Comparison of ENCODE assay signal across 23 mouse cellular contexts in genomic region chr11:20646142-20646541, GRCm38 (mm10).
DNase-seq lines count a peak whose midpoint lies in the region; ATAC-seq and TF ChIP-seq lines count a peak whose summit lies in the region.
"Had no signal": no experiment of that assay in that cellular context is flagged by ENCODE, and none has a peak within 500 bp of the region (broad histone marks: within the 10 kb centered on the region; RNA-seq: fewer than 3 reads in every experiment).

No protein-coding gene starts in this region.

- no peak for TF ChIP-seq EP300 in stomach, postnatal 0 days (optimal IDR thresholded peaks at IDR 0.05)

- H3K4me3 ChIP-seq in heart, embryonic 12.5 days: no peak overlapping the region
- no peak overlapping the region for H3K4me3 ChIP-seq in lung, embryonic 15.5 days
- peak overlapping the region; percentile 70 for H3K4me3 ChIP-seq in testis, adult 2 months (ENCODE audit: control insufficient read depth, low read depth, low read length)
- no peak overlapping the region for H3K4me3 ChIP-seq in stomach, postnatal 0 days (ENCODE audit: low read depth, low read length)
- H3K4me3 ChIP-seq: heart, adult 2 months; myocyte; neural tube, embryonic 15.5 days had no signal

- no peak for TF ChIP-seq CTCF in testis, adult 2 months (IDR thresholded peaks at IDR 0.05; ENCODE audit: control insufficient read depth, insufficient read depth, insufficient replicate concordance, low read depth, low read length)
- TF ChIP-seq CTCF in stomach, postnatal 0 days (IDR thresholded peaks at IDR 0.05; ENCODE audit: low read depth): no peak

- H3K4me2 ChIP-seq in heart, embryonic 12.5 days: no peak overlapping the region
- no peak overlapping the region for H3K4me2 ChIP-seq in lung, embryonic 15.5 days
- H3K4me2 ChIP-seq in stomach, postnatal 0 days (replicated peaks; ENCODE audit: low read depth): no peak overlapping the region
- H3K4me2 ChIP-seq: neural tube, embryonic 15.5 days had no signal

- no peaks in the 10 kb centered on the region for H3K27me3 ChIP-seq in heart, embryonic 12.5 days (replicated peaks)
- no peaks in the 10 kb centered on the region for H3K27me3 ChIP-seq in lung, embryonic 15.5 days
- no peaks in the 10 kb centered on the region for H3K27me3 ChIP-seq in testis, adult 2 months (ENCODE audit: control insufficient read depth, insufficient read depth, low read length)
- no peaks in the 10 kb centered on the region for H3K27me3 ChIP-seq in stomach, postnatal 0 days (ENCODE audit: control insufficient read depth, insufficient read depth, low read length)
- H3K27me3 ChIP-seq: neural tube, embryonic 15.5 days had no signal

- TF ChIP-seq POLR2A in testis, adult 2 months (IDR thresholded peaks at IDR 0.05; ENCODE audit: control insufficient read depth, low read depth, low read length): no peak

- no peak overlapping the region for H3K27ac ChIP-seq in heart, embryonic 12.5 days (ENCODE audit: poor library complexity, severe bottlenecking)
- peak overlapping the region; percentile 58 for H3K27ac ChIP-seq in lung, embryonic 15.5 days
- no peak overlapping the region for H3K27ac ChIP-seq in testis, adult 2 months (ENCODE audit: control insufficient read depth, insufficient read depth, low read depth, low read length)
- H3K27ac ChIP-seq in stomach, postnatal 0 days (replicated peaks): 0 out of 2 replicates have a peak overlapping the region, but pooled peaks have one; percentile 58
- H3K27ac ChIP-seq: heart, adult 2 months; liver, embryonic 14.5 days; neural tube, embryonic 15.5 days had no signal

- peak; percentile 66 for DNase-seq in heart, adult 11 months
- no peak for DNase-seq in lung, postnatal 36 days
- DNase-seq in testis, postnatal 10 days (ENCODE audit: low spot score): no peak
- DNase-seq in stomach, postnatal 0 days (ENCODE audit: low spot score): no peak
- DNase-seq in kidney, adult 18-20 months: no peak
- DNase-seq: adrenal gland, postnatal 10 days; cerebellum, adult 11 months; cerebellum, postnatal 14 days; embryo, embryonic 11 days; heart, adult 2 months; heart, postnatal 4 days; layer of hippocampus, postnatal 36 days; left cerebral cortex, postnatal 4 days; right cerebral cortex, adult 18-20 months; spleen, adult 18-20 months; thymus, postnatal 25 days had no signal

- H3K4me1 ChIP-seq in heart, embryonic 12.5 days (replicated peaks): peaks cover 59% of the 10 kb centered on the region
- peaks cover 65% of the 10 kb centered on the region for H3K4me1 ChIP-seq in lung, embryonic 15.5 days
- no peaks in the 10 kb centered on the region for H3K4me1 ChIP-seq in testis, adult 2 months (ENCODE audit: control insufficient read depth, insufficient read depth, low read length)
- H3K4me1 ChIP-seq in stomach, postnatal 0 days (replicated peaks; ENCODE audit: control insufficient read depth, insufficient read depth): peaks cover 2% of the 10 kb centered on the region; the same call in 1 of the 2 replicates

- H3K9ac ChIP-seq in heart, embryonic 12.5 days: no peak overlapping the region
- H3K9ac ChIP-seq in lung, embryonic 15.5 days: no peak overlapping the region
- H3K9ac ChIP-seq in stomach, postnatal 0 days (ENCODE audit: low read length): no peak overlapping the region
- H3K9ac ChIP-seq: liver, embryonic 14.5 days; neural tube, embryonic 15.5 days had no signal

- peaks cover 19% of the 10 kb centered on the region for H3K36me3 ChIP-seq in heart, embryonic 12.5 days
- H3K36me3 ChIP-seq in lung, embryonic 15.5 days: peaks cover 14% of the 10 kb centered on the region; the same call in 1 of the 2 replicates
- H3K36me3 ChIP-seq in testis, adult 2 months (ENCODE audit: control insufficient read depth, insufficient read depth, low read length): peaks cover 6% of the 10 kb centered on the region
- peaks cover 3% of the 10 kb centered on the region; the same call in 1 of the 2 replicates for H3K36me3 ChIP-seq in stomach, postnatal 0 days (ENCODE audit: control insufficient read depth, insufficient read depth, low read length)

- H3K9me3 ChIP-seq in heart, embryonic 12.5 days (replicated peaks): no peaks in the 10 kb centered on the region
- no peaks in the 10 kb centered on the region for H3K9me3 ChIP-seq in lung, embryonic 15.5 days
- no peaks in the 10 kb centered on the region for H3K9me3 ChIP-seq in stomach, postnatal 0 days (ENCODE audit: control insufficient read depth, low read length)
- H3K9me3 ChIP-seq: neural tube, embryonic 15.5 days had no signal

- WGBS in heart, embryonic 12.5 days: 67% methylated on average over 6 of the region's 6 CpGs
- 39% methylated on average over 6 of the region's 6 CpGs for WGBS in lung, embryonic 15.5 days
- WGBS in stomach, postnatal 0 days: 45% methylated on average over 6 of the region's 6 CpGs

- ATAC-seq in heart, embryonic 12.5 days (ENCODE audit: insufficient number of reproducible peaks, low FRiP score): no peak
- ATAC-seq in lung, embryonic 15.5 days (ENCODE audit: borderline replicate concordance, extremely low read depth, low FRiP score, low TSS enrichment): 0 out of 2 replicates have a peak, but pooled peaks have one; percentile 56
- ATAC-seq in stomach, postnatal 0 days (ENCODE audit: low FRiP score, low TSS enrichment): no peak
- ATAC-seq: inflammation-experienced regulatory T-cells, adult 6 months had no signal

Comparison
In these comparisons a context has a peak if more than half of its experiments do, and no peak if none do; other contexts are left out.
1. H3K27ac ChIP-seq: peak in lung, embryonic 15.5 days (single experiment) and stomach, postnatal 0 days (single experiment); none in heart, embryonic 12.5 days (single experiment) and testis, adult 2 months (single experiment).